Mouse (Mus musculus): ENCODE measurements around the gene Fam126a. TPM values are rescaled to one million over a fixed set of nuclear protein-coding genes. Genes with fewer than 3 reads are reported as not detected.
A peak's percentile ranks its signal among the peaks of the same experiment; 100 is the strongest.

The Fam126a gene
- total RNA-seq (2021) = 10 to 100 TPM; 15.4 to 16.6 TPM
- long read RNA-seq, experiment 1, full-length matches to known transcripts = 17 of 26 reads
- long read RNA-seq, experiment 1, partial matches to known transcripts = 0 of 26 reads
- long read RNA-seq, experiment 1, other reads (novel, unspliced or antisense) = 9 of 26 reads
- long read RNA-seq, experiment 2, full-length matches to known transcripts = 3 of 4 reads
- long read RNA-seq, experiment 2, partial matches to known transcripts = 0 of 4 reads
- long read RNA-seq, experiment 2, other reads (novel, unspliced or antisense) = 1 of 4 reads

- DNase-seq (ENCODE audit: low spot score in 2 of 2) = peak; percentile 81 to 89
Measured at GRCm38 (mm10) chr5:24030579-24030969, at the start of gene Fam126a. Fam126a (minus strand) TSS chr5:24030690.

- no peak for DNase-seq (ENCODE audit: low spot score in 2 of 2)
Measured at GRCm38 (mm10) chr5:24078420-24079179, 48.1 kb upstream of the Fam126a start.

- no peak for DNase-seq (ENCODE audit: low spot score in 2 of 2)
Measured at GRCm38 (mm10) chr5:24077739-24078306, 47.3 kb upstream of the Fam126a start.

GRCm38 (mm10) chr5:24076986-24077718, 46.7 kb upstream of the Fam126a start:
- DNase-seq (ENCODE audit: low spot score in 2 of 2) = peak; percentile 66 to 71

- DNase-seq (ENCODE audit: low spot score in 2 of 2) = no peak
Measured at GRCm38 (mm10) chr5:24072031-24072430, 41.5 kb upstream of the Fam126a start.

- no peak for DNase-seq (ENCODE audit: low spot score in 2 of 2)
Measured at GRCm38 (mm10) chr5:24068955-24069354, 38.5 kb upstream of the Fam126a start.

- no peak for DNase-seq (ENCODE audit: low spot score in 2 of 2)
Measured at GRCm38 (mm10) chr5:24063545-24063944, 33.1 kb upstream of the Fam126a start.

GRCm38 (mm10) chr5:24063034-24063433, 32.5 kb upstream of the Fam126a start:
- no peak for DNase-seq (ENCODE audit: low spot score in 2 of 2)

GRCm38 (mm10) chr5:24060949-24061348, 30.5 kb upstream of the Fam126a start:
- no peak for DNase-seq (ENCODE audit: low spot score in 2 of 2)

- no peak for DNase-seq (ENCODE audit: low spot score in 2 of 2)
Measured at GRCm38 (mm10) chr5:24057592-24057991, 27.1 kb upstream of the Fam126a start.

GRCm38 (mm10) chr5:24056865-24057264, 26.4 kb upstream of the Fam126a start:
- DNase-seq (ENCODE audit: low spot score in 2 of 2) = no peak

GRCm38 (mm10) chr5:24054382-24054781, 23.9 kb upstream of the Fam126a start:
- no peak for DNase-seq (ENCODE audit: low spot score in 2 of 2)

- no peak for DNase-seq (ENCODE audit: low spot score in 2 of 2)
Measured at GRCm38 (mm10) chr5:24053245-24054190, 23.0 kb upstream of the Fam126a start.

- DNase-seq (ENCODE audit: low spot score in 2 of 2) = no peak
Measured at GRCm38 (mm10) chr5:24051755-24052675, 21.5 kb upstream of the Fam126a start.

- no peak for DNase-seq (ENCODE audit: low spot score in 2 of 2)
Measured at GRCm38 (mm10) chr5:24047821-24048220, 17.3 kb upstream of the Fam126a start.

- no peak for DNase-seq (ENCODE audit: low spot score in 2 of 2)
Measured at GRCm38 (mm10) chr5:24047001-24047400, 16.5 kb upstream of the Fam126a start.

GRCm38 (mm10) chr5:24045998-24046631, 15.6 kb upstream of the Fam126a start:
- peak; percentile 55 to 63 for DNase-seq (ENCODE audit: low spot score in 2 of 2)

- no peak for DNase-seq (ENCODE audit: low spot score in 2 of 2)
Measured at GRCm38 (mm10) chr5:24044387-24044786, 13.9 kb upstream of the Fam126a start.

GRCm38 (mm10) chr5:24043367-24043766, 12.9 kb upstream of the Fam126a start:
- DNase-seq (ENCODE audit: low spot score in 2 of 2) = no peak

Data from left cerebral cortex, adult 18-20 months (tissue).